Comparison of ENCODE assay signal across 13 mouse cellular contexts in the genomic region with DNA sequence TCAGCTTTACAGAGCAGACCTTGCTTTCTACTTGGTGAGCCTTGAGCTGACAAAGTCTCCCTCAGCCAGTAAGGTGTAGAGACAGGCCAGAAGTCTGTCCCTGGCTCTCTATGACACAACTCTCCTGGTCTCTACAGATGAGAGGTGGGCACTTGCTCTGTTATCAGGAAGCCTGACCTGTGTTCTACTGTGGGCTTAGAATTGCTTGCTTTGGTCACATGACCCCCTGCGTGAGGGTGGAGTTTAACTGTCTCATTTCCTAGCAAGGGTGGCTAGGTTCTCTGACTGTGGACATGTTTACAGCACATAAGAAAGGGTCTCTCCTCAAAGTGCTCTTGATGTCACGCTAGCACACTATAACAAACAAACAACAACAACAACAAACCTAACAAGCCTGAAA.
A peak's percentile ranks its signal among the peaks of the same experiment; 100 is the strongest.
DNase-seq lines count a peak whose midpoint lies in the region; ATAC-seq and TF ChIP-seq lines count a peak whose summit lies in the region.
"Had no signal": no experiment of that assay in that cellular context is flagged by ENCODE, and none has a peak within 500 bp of the region (broad histone marks: within the 10 kb centered on the region; RNA-seq: fewer than 3 reads in every experiment).

No protein-coding gene starts in this region.

- H3K27ac ChIP-seq in heart, adult 2 months = no peak overlapping the region
- no peak overlapping the region for H3K27ac ChIP-seq in MEL (ENCODE audit: control insufficient read depth, low read depth, low read length)
- H3K27ac ChIP-seq in left cerebral cortex, adult 2 months = no peak overlapping the region
- H3K27ac ChIP-seq: heart, embryonic 13.5 days; kidney, embryonic 15.5 days; midbrain, embryonic 12.5 days had no signal

- no peak for TF ChIP-seq CTCF in heart, adult 2 months (IDR thresholded peaks at IDR 0.05)
- TF ChIP-seq CTCF in MEL (IDR thresholded peaks at IDR 0.05 in 2 of 3, conservative IDR thresholded peaks at IDR 0.05 in 1 of 3; ENCODE audit: control insufficient read depth in 1 of 3, insufficient read depth in 1 of 3, low read depth in 2 of 3, low read length in 3 of 3, poor library complexity in 1 of 3, severe bottlenecking in 1 of 3) = no peak
- no peak for TF ChIP-seq CTCF in left cerebral cortex, adult 2 months (IDR thresholded peaks at IDR 0.05)

- TF ChIP-seq EP300 in heart, adult 2 months (IDR thresholded peaks at IDR 0.05; ENCODE audit: insufficient read depth, low read depth, low read length) = no peak
- no peak for TF ChIP-seq EP300 in MEL (IDR thresholded peaks at IDR 0.05; ENCODE audit: low read depth in 1 of 2, low read length in 2 of 2)

- H3K27me3 ChIP-seq in heart, adult 2 months (ENCODE audit: control insufficient read depth, insufficient read depth, low read length) = no peaks in the 10 kb centered on the region
- H3K27me3 ChIP-seq in MEL (ENCODE audit: control insufficient read depth in 1 of 2, insufficient read depth in 2 of 2, low read length in 2 of 2) = no peaks in the 10 kb centered on the region
- H3K27me3 ChIP-seq: heart, embryonic 13.5 days; kidney, embryonic 15.5 days; midbrain, embryonic 12.5 days had no signal

- H3K9me3 ChIP-seq in MEL (replicated peaks; ENCODE audit: insufficient read depth, low read length) = no peaks in the 10 kb centered on the region
- H3K9me3 ChIP-seq: kidney, embryonic 15.5 days; midbrain, embryonic 12.5 days had no signal

- intact Hi-C loops in heart, adult 2 months (cut with DNase I) = no loop called here
- intact Hi-C loops in left cerebral cortex, adult 2 months (cut with DNase I) = no loop called here

- TF ChIP-seq POLR2A in heart, adult 2 months (IDR thresholded peaks at IDR 0.05; ENCODE audit: insufficient read depth, low read depth, low read length) = no peak
- TF ChIP-seq POLR2A in MEL (IDR thresholded peaks at IDR 0.05; ENCODE audit: control insufficient read depth in 1 of 2, insufficient read depth in 1 of 2, low read depth in 1 of 2, low read length in 2 of 2, poor library complexity in 1 of 2) = no peak

- WGBS in heart, adult 2 months = 87% methylated on average over 2 of the region's 2 CpGs

- peak; percentile 80 for DNase-seq in heart, adult 11 months
- DNase-seq in heart, adult 2 months = no peak
- peak; percentile 16 for DNase-seq in A20 (ENCODE audit: low read depth, low spot score)
- DNase-seq in MEL (ENCODE audit: low read depth, low spot score) = no peak
- no peak for DNase-seq in left cerebral cortex, adult 2 months (ENCODE audit: extremely low spot score in 1 of 2, low spot score in 2 of 2)
- DNase-seq: kidney, adult 18-20 months had no signal

- 0 out of 2 replicates have a peak, but pooled peaks have one; percentile 27 for ATAC-seq in megakaryocyte progenitor cell, adult 5-6 weeks (replicated peaks; ENCODE audit: poor library complexity)
- ATAC-seq in erythroblast, adult 5-6 weeks (replicated peaks; ENCODE audit: low FRiP score, poor library complexity, severe bottlenecking) = no peak
- ATAC-seq: forebrain, embryonic 14.5 days; hindbrain, embryonic 16.5 days had no signal

- H3K9ac ChIP-seq in heart, adult 2 months (ENCODE audit: low read depth, low read length) = no peak overlapping the region
- no peak overlapping the region for H3K9ac ChIP-seq in MEL (ENCODE audit: control insufficient read depth, low read depth, low read length, poor library complexity, severe bottlenecking)
- H3K9ac ChIP-seq: heart, embryonic 13.5 days; kidney, embryonic 15.5 days; midbrain, embryonic 12.5 days had no signal

- no peak for TF ChIP-seq RAD21 in MEL (IDR thresholded peaks at IDR 0.05; ENCODE audit: low read depth, low read length)

- peaks cover 2% of the 10 kb centered on the region; the same call in 1 of the 2 replicates for H3K4me1 ChIP-seq in heart, adult 2 months (ENCODE audit: control insufficient read depth, insufficient read depth, low read length)
- peaks cover 0 to 20% of the 10 kb centered on the region in 2 experiments; a peak in 3 of 4 replicates for H3K4me1 ChIP-seq in MEL (ENCODE audit: control insufficient read depth in 1 of 2, insufficient read depth in 2 of 2, low read length in 2 of 2)
- H3K4me1 ChIP-seq: heart, embryonic 13.5 days; kidney, embryonic 15.5 days had no signal

- H3K79me2 ChIP-seq in heart, adult 2 months (replicated peaks; ENCODE audit: control insufficient read depth, insufficient read depth, low read length) = no peaks in the 10 kb centered on the region
- H3K79me2 ChIP-seq in MEL (ENCODE audit: control insufficient read depth, insufficient read depth, low read length, poor library complexity) = no peaks in the 10 kb centered on the region

- H3K36me3 ChIP-seq in heart, adult 2 months (ENCODE audit: control insufficient read depth, insufficient read depth, low read length) = no peaks in the 10 kb centered on the region
- H3K36me3 ChIP-seq in MEL (ENCODE audit: control insufficient read depth in 1 of 2, insufficient read depth in 2 of 2, low read length in 2 of 2) = peaks cover 0 to 12% of the 10 kb centered on the region in 2 experiments; a peak in 2 of 4 replicates
- H3K36me3 ChIP-seq: heart, embryonic 13.5 days; kidney, embryonic 15.5 days; midbrain, embryonic 12.5 days had no signal

- H3K4me3 ChIP-seq in heart, adult 2 months = no peak overlapping the region
- no peak overlapping the region for H3K4me3 ChIP-seq in MEL (ENCODE audit: control insufficient read depth in 1 of 2, insufficient read depth in 1 of 2, low read depth in 2 of 2, low read length in 2 of 2)
- H3K4me3 ChIP-seq in left cerebral cortex, adult 2 months = no peak overlapping the region
- H3K4me3 ChIP-seq: heart, embryonic 13.5 days; kidney, embryonic 15.5 days; midbrain, embryonic 12.5 days had no signal

TF ChIP-seq in MEL, 35 proteins besides CTCF, POLR2A, EP300 and RAD21:
- TF ChIP-seq ZKSCAN1 (IDR thresholded peaks at IDR 0.05; ENCODE audit: low read depth, low read length) = no peak
- TF ChIP-seq USF2 (IDR thresholded peaks at IDR 0.05; ENCODE audit: borderline replicate concordance in 1 of 2, insufficient read depth in 1 of 2, low read depth in 1 of 2, low read length in 2 of 2) = 0 out of 4 replicates have a peak, but pooled peaks of 1 of the 2 experiments have one; percentile 25
- TF ChIP-seq RCOR1 (IDR thresholded peaks at IDR 0.05; ENCODE audit: low read depth, low read length) = no peak
- TF ChIP-seq MAX (IDR thresholded peaks at IDR 0.05; ENCODE audit: low read length) = no peak
- TF ChIP-seq NELFE (IDR thresholded peaks at IDR 0.05; ENCODE audit: low read depth, low read length) = no peak
- TF ChIP-seq USF1 (IDR thresholded peaks at IDR 0.05; ENCODE audit: low read depth, low read length) = peak; percentile 74

Comparison
In these comparisons a context has a peak if more than half of its experiments do, and no peak if none do; other contexts are left out.
1. DNase-seq: peak in heart, adult 11 months (single experiment) and A20 (single experiment); none in heart, adult 2 months (0 of 2), MEL (single experiment) and left cerebral cortex, adult 2 months (0 of 2).